Comparison of ENCODE assay signal across 8 mouse cellular contexts in genomic region chr1:92935054-92935962, GRCm38 (mm10). TPM values are rescaled to one million over a fixed set of nuclear protein-coding genes. Genes with fewer than 3 reads are reported as not detected.
DNase-seq lines count a peak whose midpoint lies in the region; ATAC-seq lines count a peak whose summit lies in the region.

No protein-coding gene starts in this region.

- WGBS in forebrain, embryonic 11.5 days, result 24% methylated on average over 10 of the region's 10 CpGs
- 18% methylated on average over 10 of the region's 10 CpGs for WGBS in kidney, embryonic 14.5 days

- H3K27ac ChIP-seq in forebrain, embryonic 11.5 days (ENCODE audit: low read depth, low read length), result no peak overlapping the region; the same call in 1 of the 2 replicates
- H3K27ac ChIP-seq in kidney, embryonic 14.5 days (ENCODE audit: low read depth, low read length), result peak overlapping the region; percentile 98; the same call in 1 of the 2 replicates

- no peaks in the 10 kb centered on the region for H3K27me3 ChIP-seq in forebrain, embryonic 11.5 days (ENCODE audit: control insufficient read depth, insufficient read depth, low read length)
- H3K27me3 ChIP-seq in kidney, embryonic 14.5 days (ENCODE audit: control insufficient read depth, insufficient read depth, low read length), result no peaks in the 10 kb centered on the region
- no peaks in the 10 kb centered on the region for H3K27me3 ChIP-seq in splenic B cell, adult 2 months (ENCODE audit: control insufficient read depth, insufficient read depth, low read length, poor library complexity, severe bottlenecking)

- peaks cover 11% of the 10 kb centered on the region; the same call in 1 of the 2 replicates for H3K4me1 ChIP-seq in forebrain, embryonic 11.5 days (replicated peaks; ENCODE audit: control insufficient read depth, insufficient read depth, low read length)
- H3K4me1 ChIP-seq in kidney, embryonic 14.5 days (ENCODE audit: control insufficient read depth, insufficient read depth, low read length), result peaks cover 20% of the 10 kb centered on the region

- H3K9ac ChIP-seq in forebrain, embryonic 11.5 days (ENCODE audit: low read length), result peak overlapping the region; percentile 78
- H3K9ac ChIP-seq in kidney, embryonic 14.5 days (ENCODE audit: low read depth, low read length), result peak overlapping the region; percentile 79

- peak; percentile 83 for DNase-seq in left cerebral cortex, postnatal 4 days
- DNase-seq in left cerebral cortex, adult 8-10 months (ENCODE audit: low spot score in 2 of 2), result no peak
- DNase-seq in adrenal gland, postnatal 14 days, result peak; percentile 75
- DNase-seq in forebrain, embryonic 11.5 days (ENCODE audit: low spot score), result no peak
- peak; percentile 66 for DNase-seq in lung, postnatal 36 days
- peak; percentile 9 for DNase-seq in splenic B cell, adult 2 months (ENCODE audit: low read depth, low spot score)
- DNase-seq in frontal cortex, postnatal 36 days (ENCODE audit: low spot score in 2 of 2), result no peak

- peak overlapping the region; percentile 69 for H3K4me2 ChIP-seq in forebrain, embryonic 11.5 days (ENCODE audit: low read depth, low read length, severe bottlenecking)
- peak overlapping the region; percentile 78 for H3K4me2 ChIP-seq in kidney, embryonic 14.5 days (replicated peaks; ENCODE audit: low read depth, low read length)

- H3K9me3 ChIP-seq in forebrain, embryonic 11.5 days (ENCODE audit: control insufficient read depth, low read length), result no peaks in the 10 kb centered on the region
- H3K9me3 ChIP-seq in kidney, embryonic 14.5 days (ENCODE audit: control insufficient read depth, low read length), result peaks cover 6% of the 10 kb centered on the region

- ATAC-seq in forebrain, embryonic 11.5 days (replicated peaks; ENCODE audit: low FRiP score), result no peak
- ATAC-seq in kidney, embryonic 14.5 days (ENCODE audit: low FRiP score, low TSS enrichment), result no peak

- peaks cover 7% of the 10 kb centered on the region; the same call in 1 of the 2 replicates for H3K36me3 ChIP-seq in forebrain, embryonic 11.5 days (ENCODE audit: control insufficient read depth, insufficient read depth, low read length)
- H3K36me3 ChIP-seq in kidney, embryonic 14.5 days (ENCODE audit: control insufficient read depth, insufficient read depth, low read length), result peaks cover 24% of the 10 kb centered on the region
- no peaks in the 10 kb centered on the region; the same call in 1 of the 2 replicates for H3K36me3 ChIP-seq in splenic B cell, adult 2 months (ENCODE audit: control insufficient read depth, insufficient read depth, low read length, poor library complexity, severe bottlenecking)

- peak overlapping the region; percentile 67 for H3K4me3 ChIP-seq in forebrain, embryonic 11.5 days (ENCODE audit: low read depth, low read length)
- peak overlapping the region; percentile 83 for H3K4me3 ChIP-seq in kidney, embryonic 14.5 days (ENCODE audit: low read length)

- intact Hi-C loops in left cerebral cortex, postnatal 4 days (cut with DNase I), result no loop called here

RNA-seq across cellular contexts. Expression of gene Capn10, which starts 1.1 kb away (rescaled TPM):
- total RNA-seq in left cerebral cortex, postnatal 4 days (2021), result 10 to 100 TPM; 60.2 to 63.4 TPM
- 10 to 100 TPM; 33.9 to 42.2 (median 37.4) TPM for total RNA-seq in left cerebral cortex, adult 8-10 months (2022)
- total RNA-seq in adrenal gland, postnatal 14 days (2021), result 16.2 and 18.7 TPM in 2 replicates
- polyA plus RNA-seq in forebrain, embryonic 11.5 days (2014; fragmentation: Nextera tagmentation; extraction: Ambion mirVana), result 41.0 and 43.0 TPM in 2 replicates
- 24.9 and 28.7 TPM in 2 replicates for polyA plus RNA-seq in kidney, embryonic 14.5 days (2014; fragmentation: Nextera tagmentation; extraction: Ambion mirVana)

RNA-seq across cellular contexts. Expression of gene Gpr35, which starts 15.4 kb away (rescaled TPM):
- total RNA-seq in left cerebral cortex, postnatal 4 days (2021), result 1 to 10 TPM in 1 of 2 experiments, under 1 TPM in 1; 0.40 to 1.0 TPM
- total RNA-seq in left cerebral cortex, adult 8-10 months (2022), result under 1 TPM in 3 of 4 experiments, not detected in 1; 0.13 to 0.18 (median 0.14) TPM
- total RNA-seq in adrenal gland, postnatal 14 days (2021), result 1.9 and 3.5 TPM in 2 replicates
- polyA plus RNA-seq in forebrain, embryonic 11.5 days (2014; fragmentation: Nextera tagmentation; extraction: Ambion mirVana), result 0.16 and 0.40 TPM in 2 replicates
- polyA plus RNA-seq in kidney, embryonic 14.5 days (2014; fragmentation: Nextera tagmentation; extraction: Ambion mirVana), result 0.16 and 0.45 TPM in 2 replicates

RNA-seq across cellular contexts. Expression of gene Rnpepl1, which starts 24.7 kb away (rescaled TPM):
- 10 to 100 TPM; 56.6 to 56.9 TPM for total RNA-seq in left cerebral cortex, postnatal 4 days (2021)
- total RNA-seq in left cerebral cortex, adult 8-10 months (2022), result 10 to 100 TPM; 34.8 to 42.8 (median 36.7) TPM
- total RNA-seq in adrenal gland, postnatal 14 days (2021), result 69.4 and 74.6 TPM in 2 replicates
- polyA plus RNA-seq in forebrain, embryonic 11.5 days (2014; fragmentation: Nextera tagmentation; extraction: Ambion mirVana), result 27.4 and 31.8 TPM in 2 replicates
- polyA plus RNA-seq in kidney, embryonic 14.5 days (2014; fragmentation: Nextera tagmentation; extraction: Ambion mirVana), result 27.4 and 36.3 TPM in 2 replicates

RNA-seq across cellular contexts. Expression of gene Dusp28, which starts 28.5 kb away (rescaled TPM):
- 1 to 10 TPM; 6.3 to 7.0 TPM for total RNA-seq in left cerebral cortex, postnatal 4 days (2021)
- 10 to 100 TPM; 17.0 to 17.7 (median 17.2) TPM for total RNA-seq in left cerebral cortex, adult 8-10 months (2022)
- 12.9 and 13.6 TPM in 2 replicates for total RNA-seq in adrenal gland, postnatal 14 days (2021)
- 16.0 and 19.0 TPM in 2 replicates for polyA plus RNA-seq in forebrain, embryonic 11.5 days (2014; fragmentation: Nextera tagmentation; extraction: Ambion mirVana)
- 12.5 and 13.7 TPM in 2 replicates for polyA plus RNA-seq in kidney, embryonic 14.5 days (2014; fragmentation: Nextera tagmentation; extraction: Ambion mirVana)

RNA-seq across cellular contexts. Expression of gene Ankmy1, which starts 32.6 kb away (rescaled TPM):
- total RNA-seq in left cerebral cortex, postnatal 4 days (2021), result under 1 TPM; 0.14 to 0.30 TPM
- total RNA-seq in left cerebral cortex, adult 8-10 months (2022), result under 1 TPM; 0.19 to 0.65 (median 0.26) TPM
- total RNA-seq in adrenal gland, postnatal 14 days (2021), result 0.67 and 0.94 TPM in 2 replicates
- 1.5 and 1.8 TPM in 2 replicates for polyA plus RNA-seq in forebrain, embryonic 11.5 days (2014; fragmentation: Nextera tagmentation; extraction: Ambion mirVana)
- polyA plus RNA-seq in kidney, embryonic 14.5 days (2014; fragmentation: Nextera tagmentation; extraction: Ambion mirVana), result 1.1 and 1.4 TPM in 2 replicates

Comparison
In these comparisons a context has a peak if more than half of its experiments do, and no peak if none do; other contexts are left out.
1. DNase-seq: peak in left cerebral cortex, postnatal 4 days (single experiment), adrenal gland, postnatal 14 days (single experiment), lung, postnatal 36 days (single experiment) and splenic B cell, adult 2 months (single experiment); none in left cerebral cortex, adult 8-10 months (0 of 2), forebrain, embryonic 11.5 days (single experiment) and frontal cortex, postnatal 36 days (0 of 2).